Mouse (Mus musculus): Measurements from ENCODE around the gene Rinl.

GRCm38 (mm10) chr7:28756079-28756478 is 32.7 kb upstream of the Rinl start, which contains the start of gene Ccer2:
- TF ChIP-seq CTCF (IDR thresholded peaks at IDR 0.05) = no peak
- no peak for TF ChIP-seq EP300 (IDR thresholded peaks at IDR 0.05; ENCODE audit: insufficient read depth, low read depth, low read length)

Data from heart, adult 2 months (tissue).